Mouse (Mus musculus): ENCODE results near the gene D330020A13Rik. TPM values are rescaled to one million over a fixed set of nuclear protein-coding genes. Genes with fewer than 3 reads are reported as not detected.

The D330020A13Rik gene
- polyA plus RNA-seq, 1 experiment = 0.06 TPM

GRCm38 (mm10) chr6:120343992-120344391 is 49.8 kb downstream of the D330020A13Rik start:
- H3ac ChIP-seq (ENCODE audit: control insufficient read depth, insufficient read length) = no peak overlapping the region
- no peak overlapping the region for H3K4me2 ChIP-seq (ENCODE audit: low read depth)
- H3K79me2 ChIP-seq (ENCODE audit: control insufficient read depth, insufficient read depth) = no peaks in the 10 kb centered on the region
- H3K27me3 ChIP-seq (ENCODE audit: control insufficient read depth, insufficient read depth, insufficient read length) = no peaks in the 10 kb centered on the region
- no peak for TF ChIP-seq MYOD1 (IDR thresholded peaks at IDR 0.05; ENCODE audit: control insufficient read depth in 1 of 3, insufficient read length in 2 of 3, low read depth in 2 of 3)
- no peak overlapping the region for H3K4me3 ChIP-seq
- peaks cover 16% of the 10 kb centered on the region for H3K36me3 ChIP-seq (ENCODE audit: control insufficient read depth, insufficient read depth)

Other genes starting within 250 kb of the D330020A13Rik start
- 0.05 TPM for gene Ninj2, start 201.0 kb upstream of the D330020A13Rik start, polyA plus RNA-seq (2012; fragmentation: generic; extraction: Trizol)
- gene B4galnt3, start 195 bp downstream of the D330020A13Rik start, polyA plus RNA-seq (2012; fragmentation: generic; extraction: Trizol) = 0.10 TPM
- gene Kdm5a, start 69.8 kb downstream of the D330020A13Rik start, polyA plus RNA-seq (2012; fragmentation: generic; extraction: Trizol) = 7.5 TPM
- 3.4 TPM for gene Ccdc77, start 70.0 kb downstream of the D330020A13Rik start, polyA plus RNA-seq (2012; fragmentation: generic; extraction: Trizol)
- 12.0 TPM for gene Il17ra, start 168.9 kb downstream of the D330020A13Rik start, polyA plus RNA-seq (2012; fragmentation: generic; extraction: Trizol)
- 0.01 TPM for gene Tmem121b, start 199.4 kb downstream of the D330020A13Rik start, polyA plus RNA-seq (2012; fragmentation: generic; extraction: Trizol)
- gene Hdhd5, start 237.0 kb downstream of the D330020A13Rik start, polyA plus RNA-seq (2012; fragmentation: generic; extraction: Trizol) = 13.3 TPM